Mouse (Mus musculus) right cerebral cortex, postnatal 36 days (tissue): ENCODE measurements around the gene Zyx.

Experiments
- DNase-seq, 2 experiments: peaks; one replicate each; pipeline ENCODE4 v3.0.0; 2022; ENCODE audit warnings: low spot score in 2 of 2, mixed read lengths in 1 of 2

Gene Zyx

DNA sequence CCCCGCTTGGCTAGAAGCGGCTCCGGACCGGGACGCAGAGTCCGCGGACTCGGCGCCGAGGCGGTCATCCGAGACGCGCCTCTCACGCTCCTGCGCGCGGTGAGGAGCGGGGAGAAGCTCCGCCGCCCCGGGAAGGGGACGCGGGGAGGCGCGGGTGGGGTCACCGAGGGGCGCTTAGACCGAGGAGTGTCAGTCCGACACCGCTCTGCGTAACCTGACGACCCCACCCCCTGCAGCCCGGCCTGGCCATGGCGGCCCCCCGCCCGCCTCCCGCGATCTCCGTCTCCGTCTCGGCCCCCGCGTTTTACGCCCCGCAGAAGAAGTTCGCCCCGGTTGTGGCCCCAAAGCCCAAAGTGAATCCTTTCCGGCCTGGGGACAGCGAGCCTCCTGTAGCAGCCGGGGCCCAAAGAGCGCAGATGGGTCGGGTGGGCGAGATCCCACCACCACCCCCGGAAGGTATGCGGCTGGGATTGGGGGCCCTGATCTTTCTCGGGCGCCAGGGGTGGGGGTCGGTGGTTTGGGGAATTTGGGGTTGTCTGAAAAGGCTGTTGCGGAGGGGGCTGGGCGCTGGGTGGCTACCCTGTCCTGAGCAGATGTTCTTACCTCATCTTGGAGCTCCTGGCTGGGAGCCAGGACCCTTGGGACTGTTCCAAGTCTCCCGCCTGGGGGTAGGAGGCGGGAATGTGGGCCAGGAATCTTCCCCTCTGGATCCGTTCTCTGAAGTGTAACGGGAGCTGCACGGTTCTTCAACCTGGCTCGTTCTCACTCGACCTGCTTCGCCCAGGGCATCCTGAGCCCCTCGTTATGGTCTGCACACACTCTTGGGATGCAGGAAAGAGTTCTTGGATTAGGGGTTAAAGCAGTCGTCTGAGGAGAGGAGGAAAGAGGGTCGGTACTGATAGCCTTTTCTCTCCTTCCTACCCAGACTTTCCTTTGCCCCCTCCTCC, 864 bp downstream of the Zyx start:
- DNase-seq, result peak; percentile 62 to 66

DNA sequence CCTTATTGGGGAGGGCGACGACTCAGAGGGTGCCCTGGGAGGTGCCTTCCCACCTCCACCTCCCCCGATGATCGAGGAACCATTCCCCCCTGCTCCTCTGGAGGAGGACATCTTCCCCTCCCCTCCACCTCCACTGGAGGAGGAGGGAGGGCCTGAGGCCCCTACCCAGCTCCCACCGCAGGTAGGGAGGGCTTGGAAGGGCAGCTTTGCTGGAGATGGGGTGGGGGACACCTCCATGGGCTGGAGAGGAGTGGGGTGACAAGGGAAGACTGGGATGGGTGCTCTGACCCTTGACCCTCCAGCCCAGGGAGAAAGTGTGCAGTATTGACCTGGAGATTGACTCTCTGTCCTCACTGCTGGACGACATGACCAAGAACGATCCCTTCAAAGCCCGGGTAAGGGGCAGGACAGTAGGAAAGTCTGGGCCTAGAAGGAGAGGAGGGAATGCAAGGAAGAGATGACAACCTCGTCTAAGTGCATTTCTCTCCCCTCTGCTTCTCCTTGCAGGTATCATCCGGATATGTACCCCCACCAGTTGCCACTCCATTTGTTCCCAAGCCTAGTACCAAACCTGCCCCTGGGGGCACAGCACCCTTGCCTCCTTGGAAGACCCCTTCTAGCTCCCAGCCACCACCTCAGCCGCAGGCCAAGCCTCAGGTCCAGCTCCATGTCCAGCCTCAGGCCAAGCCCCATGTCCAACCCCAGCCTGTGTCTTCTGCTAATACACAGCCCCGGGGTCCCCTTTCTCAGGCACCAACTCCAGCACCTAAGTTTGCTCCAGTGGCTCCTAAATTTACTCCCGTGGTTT, 1.7 kb downstream of the Zyx start:
- no peak for DNase-seq

DNA sequence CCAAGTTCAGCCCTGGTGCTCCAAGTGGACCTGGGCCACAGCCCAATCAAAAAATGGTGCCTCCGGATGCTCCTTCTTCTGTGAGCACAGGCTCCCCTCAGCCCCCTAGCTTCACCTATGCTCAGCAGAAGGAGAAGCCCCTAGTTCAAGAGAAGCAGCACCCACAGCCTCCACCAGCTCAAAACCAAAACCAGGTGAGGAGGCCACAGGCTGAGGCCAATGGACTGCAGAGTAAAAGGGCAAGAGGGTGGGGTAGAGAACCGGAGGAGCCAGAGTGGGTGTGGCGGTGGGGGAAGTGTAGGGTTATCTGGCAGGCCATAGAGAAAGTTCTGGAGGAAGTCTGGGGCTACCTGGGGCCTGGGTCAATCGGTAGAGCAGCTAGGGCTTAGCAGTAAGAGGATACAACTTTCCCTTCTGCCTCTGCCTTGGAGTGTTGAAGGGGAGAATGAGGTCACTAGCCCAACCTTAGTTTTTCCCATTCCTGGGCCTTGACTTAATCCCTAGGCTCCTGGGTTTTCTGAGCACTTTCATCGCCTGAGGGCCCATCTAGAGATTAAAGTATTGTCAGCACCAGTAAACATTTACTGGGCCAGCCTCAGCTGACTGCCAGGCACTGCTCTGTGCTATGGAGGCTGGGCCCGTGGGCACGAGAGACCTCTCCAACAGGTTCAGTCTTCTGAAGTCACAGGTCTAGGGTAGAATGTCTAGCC, 2.5 kb downstream of the Zyx start:
- DNase-seq, result no peak

DNA sequence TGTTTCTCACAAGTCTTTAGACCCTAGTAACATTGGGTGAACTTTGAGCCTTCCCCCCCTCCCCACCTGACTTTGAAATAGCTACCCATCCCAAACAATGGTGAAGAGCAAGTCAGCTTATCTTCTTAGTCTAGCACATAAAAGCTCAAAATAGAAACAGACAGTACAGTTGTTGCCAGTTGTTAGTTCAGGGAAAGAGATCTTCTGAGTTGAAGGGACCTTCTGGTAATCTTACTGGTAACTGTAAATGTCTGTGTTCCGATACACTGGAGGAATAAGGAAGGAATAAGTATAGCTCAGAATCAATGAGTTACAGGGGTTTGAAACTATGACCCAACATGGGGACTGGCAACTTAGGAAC, 3.0 kb downstream of the Zyx start:
- DNase-seq, result no peak

DNA sequence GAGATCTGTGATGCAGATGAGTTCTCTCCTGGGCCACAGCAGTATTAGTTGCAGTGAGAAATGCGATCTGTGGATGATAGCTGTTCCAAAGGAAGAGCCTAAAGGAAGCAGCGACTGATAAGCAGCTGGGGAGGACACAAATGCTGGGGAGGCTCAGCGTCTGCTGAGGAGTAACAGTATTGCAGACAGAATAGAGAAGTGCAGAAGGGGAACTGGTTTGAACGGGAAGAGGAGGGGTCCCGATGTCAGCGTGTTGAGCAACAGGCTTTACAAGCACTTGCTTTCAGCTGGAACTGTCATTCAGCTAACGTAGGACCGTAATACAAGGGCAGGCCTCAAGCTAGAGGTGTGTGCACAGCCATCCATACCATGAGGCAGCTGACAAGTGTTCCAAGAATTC, 3.8 kb downstream of the Zyx start:
- no peak for DNase-seq

DNA sequence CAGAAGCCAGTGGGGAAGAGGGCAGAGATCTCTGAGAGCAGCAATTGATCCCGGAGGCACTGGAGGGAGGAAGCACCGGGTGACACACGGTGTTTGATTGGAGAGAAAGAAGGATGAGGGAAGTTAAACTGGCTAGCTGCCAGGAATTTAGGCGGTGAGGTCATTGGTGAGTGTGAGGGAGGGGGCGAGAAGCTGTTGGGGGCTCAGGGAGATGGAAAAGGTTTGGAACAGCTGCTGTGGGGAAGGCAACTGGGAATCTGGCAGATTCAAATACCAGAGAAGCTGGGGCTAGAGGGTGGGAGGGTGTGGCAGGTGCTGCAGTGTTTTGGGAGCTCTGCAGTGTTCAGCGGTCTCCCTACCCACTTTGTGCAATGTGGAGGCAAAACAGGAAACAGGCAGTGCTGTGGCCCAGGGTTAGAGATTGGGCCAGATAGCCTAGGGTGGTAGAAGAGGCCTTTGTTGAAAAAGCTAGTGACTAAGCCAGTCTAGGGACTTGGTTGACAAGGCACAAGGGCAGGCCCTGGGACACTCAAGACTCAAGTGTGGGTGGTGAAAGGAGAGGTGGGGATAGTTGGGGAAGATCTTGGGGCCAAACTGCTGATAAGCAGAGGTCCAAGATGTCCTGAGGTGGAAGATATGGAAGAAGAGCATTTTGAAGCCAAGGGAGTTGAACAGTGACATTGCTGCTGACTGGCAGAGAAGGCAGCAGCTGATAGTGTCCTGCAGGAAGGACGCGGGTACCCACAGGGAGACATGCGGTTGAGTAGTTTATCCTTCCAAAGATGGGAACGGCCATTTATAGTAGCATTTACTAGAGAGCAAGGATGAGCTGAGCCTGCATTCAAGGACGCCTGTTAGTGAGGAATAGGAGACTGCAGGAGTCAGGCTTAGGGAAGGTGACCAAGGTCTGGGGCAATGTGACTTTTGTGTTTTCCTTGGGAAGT, 4.9 kb downstream of the Zyx start:
- no peak for DNase-seq

DNA sequence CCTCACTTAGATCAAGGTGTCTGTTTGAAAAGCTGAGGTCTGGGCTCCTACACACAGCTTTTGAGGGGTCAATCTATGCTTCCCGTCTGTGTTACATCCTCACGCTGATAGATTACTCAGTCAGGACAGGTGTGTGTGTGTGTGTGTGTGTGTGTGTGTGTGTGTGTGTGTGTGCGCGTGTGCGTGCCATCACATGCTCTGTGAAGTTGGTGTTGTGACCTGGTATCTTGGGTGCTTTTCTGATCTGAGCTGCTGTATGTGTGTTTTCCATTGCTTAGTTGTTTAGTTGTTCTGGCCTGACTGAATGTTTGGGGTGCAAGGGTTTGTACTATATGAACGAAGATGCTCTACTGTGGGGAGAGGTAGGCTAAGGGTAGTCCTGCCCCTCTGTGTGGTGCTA, 5.9 kb downstream of the Zyx start:
- DNase-seq, result no peak

DNA sequence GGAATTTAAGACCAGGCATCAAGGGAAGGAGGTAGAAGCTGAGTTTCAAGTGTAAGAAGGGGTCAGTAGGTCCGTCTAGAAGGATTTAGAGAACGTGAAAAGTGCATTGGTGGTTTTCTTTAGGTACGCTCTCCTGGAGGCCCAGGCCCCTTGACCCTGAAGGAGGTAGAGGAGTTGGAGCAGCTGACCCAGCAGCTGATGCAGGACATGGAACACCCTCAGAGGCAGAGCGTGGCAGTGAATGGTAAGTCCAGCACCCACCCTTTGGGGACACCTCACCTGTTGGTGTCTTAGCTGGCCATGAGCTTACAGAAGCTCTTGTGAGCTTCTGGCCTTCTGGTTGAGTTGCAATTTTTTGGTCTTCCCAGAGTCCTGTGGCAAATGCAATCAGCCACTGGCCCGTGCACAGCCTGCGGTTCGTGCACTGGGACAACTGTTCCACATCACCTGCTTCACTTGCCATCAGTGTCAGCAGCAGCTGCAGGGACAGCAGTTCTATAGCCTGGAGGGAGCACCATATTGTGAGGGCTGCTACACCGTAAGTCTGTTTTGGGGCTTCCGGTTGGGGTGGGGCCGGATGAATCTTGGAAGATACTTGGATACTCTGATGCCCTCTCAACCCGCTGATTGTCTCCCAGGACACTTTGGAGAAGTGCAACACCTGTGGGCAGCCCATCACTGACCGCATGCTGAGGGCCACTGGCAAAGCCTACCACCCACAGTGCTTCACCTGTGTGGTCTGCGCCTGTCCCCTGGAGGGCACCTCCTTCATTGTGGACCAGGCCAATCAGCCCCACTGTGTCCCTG, 6.6 kb downstream of the Zyx start:
- DNase-seq, result no peak

DNA sequence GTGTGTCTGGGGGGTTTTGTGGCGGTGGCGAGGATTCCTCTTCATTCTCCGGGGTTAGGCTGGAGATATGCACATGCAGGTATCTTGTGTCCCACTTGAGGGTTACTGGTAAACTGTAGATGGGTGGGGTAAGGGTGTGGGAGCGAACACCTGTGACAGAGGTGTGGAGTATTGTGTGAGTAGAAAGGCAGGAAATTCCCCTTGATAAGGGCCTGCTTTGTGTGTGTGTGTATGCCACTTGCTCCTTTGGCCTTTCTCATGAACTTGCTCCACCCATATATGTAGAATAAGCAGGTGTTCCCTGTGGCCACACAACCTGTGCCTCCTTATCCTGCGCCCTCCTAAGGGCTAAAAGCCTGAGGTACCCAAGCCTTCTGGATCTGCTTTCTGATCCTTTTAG, 7.5 kb downstream of the Zyx start:
- DNase-seq, result no peak

DNA sequence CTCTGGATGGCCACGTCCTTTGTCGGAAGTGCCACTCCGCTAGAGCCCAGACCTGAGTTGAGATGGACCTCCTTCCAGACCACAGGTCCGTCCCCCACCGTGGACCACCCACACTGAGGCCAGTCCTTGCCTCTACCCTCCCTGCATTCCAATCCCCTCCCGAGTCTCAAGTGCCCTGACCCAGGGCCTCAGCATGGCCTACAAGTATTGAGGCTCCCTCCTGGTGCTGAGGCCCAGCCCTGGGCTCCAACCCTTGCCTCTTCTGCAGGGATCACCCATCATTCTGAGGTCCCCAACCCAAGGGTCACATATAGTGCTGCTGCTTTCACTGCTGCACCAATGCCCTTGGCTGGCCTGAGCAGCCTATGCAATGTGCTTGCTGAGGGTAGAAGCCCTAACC, 8.5 kb downstream of the Zyx start:
- DNase-seq, result no peak

DNA sequence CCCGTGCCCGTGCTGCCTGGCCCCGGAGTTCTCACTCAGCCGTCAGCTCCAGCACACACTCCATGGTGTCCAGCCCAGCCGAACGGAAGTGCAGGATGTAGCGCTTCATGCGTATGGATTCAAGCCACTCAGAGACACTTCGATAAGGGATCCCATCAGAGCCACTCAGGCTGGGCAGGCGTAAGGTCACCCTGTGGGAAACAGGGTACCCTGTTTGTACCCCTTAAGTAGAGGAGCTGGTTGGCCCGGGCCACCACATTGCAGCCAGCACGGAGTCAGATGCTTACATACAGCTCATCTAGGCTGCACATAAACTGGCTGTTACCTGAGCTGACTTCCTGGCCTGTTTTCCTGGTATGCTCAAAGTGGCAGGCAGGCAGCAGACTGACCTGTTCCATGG, 9.5 kb downstream of the Zyx start:
- no peak for DNase-seq

DNA sequence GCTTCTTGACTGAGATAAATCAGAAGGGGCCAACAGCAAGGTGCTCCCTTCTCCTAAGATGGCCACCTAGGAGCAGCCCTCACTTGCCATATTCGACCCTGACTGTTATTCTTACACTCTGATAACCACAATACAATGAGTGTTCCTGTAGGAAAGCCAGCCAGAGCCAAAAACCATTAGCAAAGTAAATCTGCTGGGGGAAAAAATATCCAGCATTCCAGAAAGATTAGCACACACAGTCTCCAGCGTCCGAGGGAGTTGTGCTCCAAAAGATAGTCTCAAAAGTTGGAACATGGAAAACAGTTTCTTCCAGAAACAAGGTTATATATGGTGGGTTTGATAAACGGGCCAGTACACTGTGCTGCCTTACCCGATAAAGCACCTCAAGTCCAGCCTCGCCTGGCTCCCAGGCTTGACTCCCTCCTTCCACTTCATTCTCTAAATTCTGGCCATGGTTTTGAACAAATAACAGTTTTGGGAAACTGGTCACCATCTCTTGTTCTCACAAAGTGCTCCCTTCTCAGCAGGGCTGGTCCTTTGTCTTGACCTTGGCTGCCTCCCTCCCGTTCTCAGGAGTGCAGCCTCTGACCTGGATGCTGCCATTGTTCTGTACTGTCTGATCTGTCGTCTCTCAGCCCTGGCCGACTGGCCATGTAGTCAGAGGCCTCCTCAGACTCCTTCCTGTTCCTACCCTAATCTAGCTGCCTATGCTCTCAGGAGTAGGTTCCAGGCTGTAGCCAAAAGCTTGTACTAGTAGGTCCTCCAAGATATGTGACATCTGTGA, 10.1 kb downstream of the Zyx start:
- no peak for DNase-seq

DNA sequence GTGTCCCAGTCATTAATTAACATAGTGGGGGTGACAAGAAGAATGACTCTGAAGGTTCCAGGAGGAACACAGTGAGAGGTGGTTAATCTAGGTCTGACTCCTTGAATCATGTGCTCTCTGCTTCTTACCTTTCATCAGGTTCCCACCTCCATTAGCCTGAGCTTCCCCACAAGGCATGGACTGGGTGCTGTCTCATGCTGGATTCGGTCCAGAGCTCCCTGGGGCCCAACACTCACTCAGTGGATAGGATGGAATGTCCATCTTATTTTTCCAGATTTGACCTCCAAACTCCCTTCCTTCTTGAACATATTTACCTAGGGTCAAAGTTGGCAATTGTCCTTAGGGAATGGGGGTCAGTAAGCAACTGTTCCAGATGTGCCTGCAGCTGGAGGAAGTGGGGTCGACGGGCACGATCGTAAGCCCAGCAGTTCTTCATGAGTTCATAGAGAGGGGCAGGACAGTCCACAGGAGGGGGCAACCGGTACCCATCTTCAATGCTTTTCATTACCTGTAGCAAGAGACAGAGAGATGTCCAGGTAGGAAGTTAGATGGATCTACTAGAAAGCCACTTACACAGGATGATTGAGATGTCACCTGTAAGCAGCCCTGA, 10.9 kb downstream of the Zyx start:
- no peak for DNase-seq

DNA sequence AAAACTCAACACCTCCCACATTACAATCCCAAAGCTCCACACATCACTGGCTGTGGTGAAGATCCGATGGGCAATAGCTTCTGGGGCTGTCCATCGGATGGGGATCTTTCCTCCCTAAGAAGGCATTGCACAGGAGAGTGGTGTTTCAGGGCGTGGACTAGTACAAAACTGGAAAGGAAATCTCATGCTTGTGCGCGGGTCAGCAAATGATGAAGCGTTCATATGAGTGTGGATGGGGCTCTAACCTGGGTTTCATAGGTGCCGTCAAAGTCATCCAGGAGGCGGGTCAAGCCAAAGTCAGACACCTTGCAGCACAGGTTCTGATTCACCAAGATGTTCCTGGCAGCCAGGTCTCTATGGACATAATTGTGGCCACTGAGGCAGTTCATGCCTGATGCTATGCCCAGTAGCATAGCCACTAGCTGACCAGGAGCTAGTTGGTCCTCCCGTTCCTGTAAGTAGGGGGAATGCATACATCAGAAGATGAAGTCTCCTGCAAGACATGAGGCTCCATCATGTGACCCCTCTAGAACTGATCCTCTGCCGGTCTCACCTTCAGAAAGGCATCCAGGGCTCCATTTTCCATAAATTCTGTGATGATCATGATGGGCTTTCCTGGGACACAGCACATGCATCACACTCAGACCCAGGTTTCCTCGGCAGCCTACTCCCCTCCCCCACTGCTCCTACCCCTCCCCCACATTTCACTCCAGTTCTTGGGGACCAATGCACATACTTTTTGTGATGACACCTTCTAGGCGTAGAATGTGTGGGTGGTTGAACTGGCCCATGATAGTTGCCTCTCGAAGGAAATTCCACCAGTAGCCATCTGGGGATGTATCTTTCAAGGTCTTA, 11.8 kb downstream of the Zyx start:
- no peak for DNase-seq

DNA sequence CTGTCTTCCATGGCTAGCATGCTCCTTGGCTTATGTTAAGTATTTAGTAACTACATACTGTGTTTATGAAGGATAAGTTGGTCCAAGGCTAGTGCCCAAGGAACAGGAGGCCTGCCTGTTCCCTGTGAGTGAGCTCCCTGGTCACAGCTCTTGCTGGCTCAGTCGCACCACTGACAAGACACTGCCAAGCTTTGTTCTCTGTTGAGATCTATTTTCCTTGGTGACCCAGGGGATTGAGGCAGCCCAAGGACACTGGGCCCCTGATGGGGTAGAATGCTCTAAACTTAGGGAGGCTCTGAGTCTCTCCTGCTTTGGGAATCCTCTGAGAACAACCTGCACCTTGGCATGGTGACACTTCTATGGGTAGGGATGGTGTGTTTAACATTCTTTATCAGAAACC, 12.6 kb downstream of the Zyx start:
- DNase-seq, result no peak

DNA sequence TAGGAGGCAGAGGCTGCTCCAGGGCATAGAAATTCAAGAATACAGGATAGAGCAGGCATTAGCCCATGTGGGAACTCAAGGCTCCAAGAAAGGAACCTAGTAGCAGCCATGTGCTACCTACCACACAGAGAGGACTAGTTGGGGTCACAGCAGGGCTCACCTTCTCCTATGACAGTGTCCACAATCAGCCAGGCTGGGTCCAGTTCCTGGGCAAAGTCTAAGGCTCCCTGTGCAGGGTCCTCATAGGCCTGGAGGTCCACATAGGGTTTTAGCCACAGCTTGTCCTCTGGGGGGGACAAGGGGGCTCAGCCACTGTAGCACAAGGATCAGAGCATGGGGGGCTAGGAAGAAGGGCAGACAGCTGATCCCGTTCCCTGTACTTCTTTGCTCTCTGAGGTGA, 13.1 kb downstream of the Zyx start:
- no peak for DNase-seq

DNA sequence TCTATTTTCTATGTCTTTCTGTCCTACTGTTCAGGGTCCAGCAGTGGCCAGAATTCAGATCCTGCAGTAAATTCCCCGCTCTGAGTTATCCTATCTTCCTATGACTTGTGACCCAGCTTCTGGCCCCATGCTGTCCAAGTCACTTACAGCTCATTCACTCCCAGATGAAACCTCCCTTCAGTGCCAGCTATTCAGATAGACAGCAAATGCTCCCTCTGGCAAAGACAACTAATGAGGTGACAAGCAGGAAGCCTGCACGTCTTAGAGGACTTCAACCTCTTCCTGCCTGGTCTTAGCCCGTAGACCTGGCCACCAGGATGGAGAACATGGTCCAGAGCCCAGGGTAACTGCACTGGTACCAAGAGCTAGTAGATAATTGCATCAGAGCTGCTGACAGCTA, 13.5 kb downstream of the Zyx start:
- DNase-seq, result no peak

DNA sequence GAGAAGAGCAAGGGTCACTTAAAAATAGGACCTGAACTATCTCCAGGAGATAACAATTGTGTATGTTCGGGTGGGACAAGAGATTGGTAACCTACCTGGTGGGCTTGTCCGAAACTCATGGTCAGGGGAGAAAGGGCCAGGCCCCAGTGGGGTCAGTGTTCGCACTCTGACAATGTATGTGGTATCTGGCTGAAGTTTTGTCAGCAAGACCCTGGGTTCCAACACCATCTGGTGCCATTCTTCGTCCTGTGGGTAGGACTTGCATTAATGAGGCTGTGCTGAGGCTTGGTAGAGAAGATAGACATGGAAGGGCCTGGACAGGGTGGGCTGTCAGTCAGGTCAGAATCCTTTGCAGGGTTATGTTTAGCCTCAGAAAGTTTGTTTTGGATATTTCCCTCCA, 14.6 kb downstream of the Zyx start:
- no peak for DNase-seq
